Mouse (Mus musculus) thymus, postnatal 4 days (tissue): ENCODE results near the gene Vasn.
"Not testable (repeated sequence)": the region's sequence is repeated elsewhere in the genome, so short reads cannot be mapped to it uniquely, and the experiment has no call there.

Experiments
- DNase-seq: peaks from one replicate; pipeline ENCODE4 v3.0.0; 2021

Gene Vasn

DNA sequence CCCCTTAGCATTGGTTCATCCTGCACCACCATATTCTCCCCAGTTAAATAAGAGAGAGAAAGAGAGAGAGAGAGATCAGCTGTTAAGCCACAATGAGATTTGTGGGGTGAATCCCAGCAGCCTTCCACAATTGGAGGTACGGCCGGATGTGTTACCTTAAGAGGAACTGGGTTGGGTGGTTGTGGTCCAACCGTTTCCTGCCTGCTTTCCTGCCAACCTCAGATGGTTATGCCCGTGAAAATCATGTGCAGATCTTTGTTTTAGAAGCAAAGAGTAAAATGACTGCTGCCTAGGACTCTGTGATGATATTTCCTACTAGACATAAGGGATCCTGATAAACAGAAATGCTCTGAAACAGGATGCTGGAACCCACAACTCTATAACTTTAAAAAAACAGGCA lies 34.4 kb downstream of the Vasn start:
- peak; percentile 67 for DNase-seq

DNA sequence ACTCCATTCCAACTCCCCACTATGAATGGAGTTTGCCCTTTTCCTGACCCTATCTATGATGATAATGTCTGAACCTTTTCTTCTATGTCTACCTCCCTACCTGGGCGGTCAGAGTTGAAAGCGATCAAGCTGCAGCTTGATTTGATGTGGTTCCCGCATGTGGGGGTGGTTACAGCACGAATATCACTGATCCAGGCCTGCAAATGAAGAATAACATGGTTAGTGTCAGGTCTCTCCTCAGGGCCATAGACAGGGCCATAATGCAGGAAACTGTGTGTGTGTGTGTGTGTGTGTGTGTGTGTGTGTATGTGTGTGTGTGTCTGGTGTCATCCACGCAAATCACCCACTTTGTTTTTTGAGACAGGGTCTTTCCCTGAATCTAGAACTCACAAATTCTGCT lies 37.1 kb downstream of the Vasn start:
- DNase-seq = no peak

DNA sequence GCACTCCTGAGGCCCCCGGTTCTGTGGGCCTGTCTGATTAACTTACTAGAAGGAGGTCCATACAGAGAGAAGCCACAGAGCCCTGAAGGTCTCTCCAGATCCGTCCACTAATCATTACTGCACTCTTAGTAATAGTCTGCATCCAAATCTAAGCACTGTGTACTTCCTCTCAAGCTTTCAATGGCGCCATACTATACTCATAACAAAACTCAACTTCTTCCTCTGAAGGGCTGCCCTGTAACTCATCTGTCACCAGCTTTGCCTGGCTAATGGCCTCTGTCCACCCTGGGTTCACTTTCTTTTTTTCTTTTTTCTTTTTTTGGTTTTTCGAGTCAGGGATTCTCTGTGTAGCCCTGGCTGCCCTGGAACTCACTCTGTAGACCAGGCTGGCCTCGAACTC lies 38.3 kb downstream of the Vasn start:
- DNase-seq = no peak

DNA sequence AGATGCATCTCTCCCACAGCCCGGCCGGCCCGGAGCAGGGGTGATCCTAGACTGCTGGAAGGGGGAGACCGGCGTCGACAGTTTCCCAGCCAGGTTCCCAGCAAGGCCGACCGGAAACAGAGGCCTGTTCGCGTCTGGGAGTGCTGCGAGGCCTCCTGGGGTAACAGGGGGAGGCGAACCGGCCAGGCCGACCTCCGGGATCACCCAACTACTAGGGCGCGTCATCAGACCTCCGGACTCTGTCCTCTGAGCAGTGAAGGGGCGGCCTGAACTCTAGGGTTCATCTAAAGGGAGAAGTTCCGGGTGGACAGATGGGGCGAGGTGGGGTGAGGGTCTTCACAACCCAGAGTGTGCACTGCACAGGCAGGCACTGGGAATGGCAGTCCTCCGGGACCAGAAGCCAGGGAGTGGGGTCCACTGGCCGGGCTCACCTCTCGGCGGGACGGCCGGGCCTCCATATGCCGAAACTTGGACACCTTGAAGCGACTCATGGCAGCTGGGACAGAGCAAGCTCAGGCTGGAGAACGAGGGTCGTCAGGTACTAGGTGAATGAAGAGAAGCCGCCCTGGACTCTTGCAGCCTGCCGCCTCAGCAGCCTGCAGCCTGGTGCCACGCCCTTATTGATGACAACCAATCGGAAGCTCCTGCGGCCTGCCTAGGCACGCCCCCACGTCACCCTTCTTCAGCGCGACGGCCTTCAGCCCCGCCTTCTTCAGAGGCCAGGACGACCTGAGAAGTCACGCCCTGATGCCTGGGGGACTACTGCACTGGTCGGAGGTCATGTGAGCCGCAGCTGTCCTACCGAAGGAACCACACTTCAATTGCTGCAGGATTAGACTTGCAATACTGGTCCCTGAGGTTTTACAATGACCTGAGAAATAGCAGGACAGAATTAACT lies 39.6 kb downstream of the Vasn start, which contains the start of gene Coro7:
Gene Coro7, minus strand, starts transcription at position 657 of the 898 bp plus-strand sequence.
- DNase-seq = peak; percentile 93

DNA sequence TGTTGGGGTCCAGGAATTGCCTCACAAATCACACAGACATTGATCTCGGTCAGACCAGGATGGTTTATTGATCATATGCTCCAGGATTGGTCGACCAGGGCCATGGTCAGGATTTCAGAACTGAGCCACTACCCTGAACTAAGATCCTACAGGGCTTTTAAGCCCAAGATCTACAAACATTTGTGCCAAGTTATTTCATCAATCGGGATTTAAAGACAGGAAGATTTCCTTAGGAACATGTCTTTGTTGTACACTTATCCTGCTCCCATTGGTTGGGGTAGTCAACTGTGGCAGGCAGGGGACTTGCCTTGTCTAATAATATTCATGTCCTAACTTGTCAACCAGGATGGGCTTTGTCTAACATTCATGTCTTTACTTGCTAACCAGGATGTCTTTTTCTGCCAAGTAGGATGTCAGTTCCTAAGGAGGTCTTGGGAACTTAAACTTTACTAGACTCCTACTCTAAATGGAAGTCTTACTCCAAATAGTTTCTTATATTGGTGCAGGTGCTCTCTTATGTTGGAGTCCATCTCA lies 41.2 kb downstream of the Vasn start:
- not testable (repeated sequence) for DNase-seq

DNA sequence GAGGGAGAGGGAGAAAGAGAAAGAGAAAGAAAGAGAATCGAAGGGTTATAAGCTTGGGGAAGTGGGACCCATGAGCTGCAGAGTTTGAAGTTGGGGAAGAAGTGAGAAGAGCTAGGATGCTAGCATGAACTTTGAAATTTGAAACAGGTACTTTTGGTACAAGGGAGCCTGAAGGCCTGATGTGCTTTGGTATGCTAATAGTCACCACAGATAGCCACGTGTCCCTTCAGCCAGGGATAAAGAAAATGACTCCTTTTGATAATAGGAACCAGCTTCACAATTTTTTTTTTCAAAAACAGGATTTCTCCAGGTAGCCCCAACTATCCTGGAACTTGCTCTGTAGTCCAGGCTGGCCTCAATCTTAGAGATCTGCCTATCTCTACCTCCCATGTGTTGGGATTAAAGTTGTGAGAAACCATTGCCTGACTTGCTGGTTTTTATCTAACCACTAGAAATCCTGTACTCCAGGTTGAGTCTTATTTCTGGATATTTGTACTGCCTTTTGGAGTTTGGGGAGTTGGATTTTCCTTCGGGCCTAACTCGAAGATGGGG lies 43.0 kb downstream of the Vasn start:
- no peak for DNase-seq

DNA sequence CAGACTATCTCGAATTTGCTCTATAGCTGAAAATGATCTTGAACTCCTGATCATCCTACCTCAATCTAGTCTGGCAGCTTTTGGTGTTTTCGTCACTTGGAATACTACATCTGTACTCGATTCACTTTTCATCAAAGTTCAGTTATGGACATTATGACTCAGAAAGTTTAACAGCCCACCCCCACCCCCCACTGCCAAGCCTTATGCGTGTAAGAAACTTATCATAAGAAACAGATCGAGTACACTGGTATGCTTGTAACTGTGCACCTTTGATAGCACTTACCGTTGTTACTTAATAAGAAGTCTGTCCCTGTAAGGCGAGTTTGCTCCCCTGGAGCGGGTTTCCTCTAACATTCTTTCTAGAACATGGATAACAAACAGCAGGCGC lies 43.4 kb downstream of the Vasn start:
- no peak for DNase-seq

DNA sequence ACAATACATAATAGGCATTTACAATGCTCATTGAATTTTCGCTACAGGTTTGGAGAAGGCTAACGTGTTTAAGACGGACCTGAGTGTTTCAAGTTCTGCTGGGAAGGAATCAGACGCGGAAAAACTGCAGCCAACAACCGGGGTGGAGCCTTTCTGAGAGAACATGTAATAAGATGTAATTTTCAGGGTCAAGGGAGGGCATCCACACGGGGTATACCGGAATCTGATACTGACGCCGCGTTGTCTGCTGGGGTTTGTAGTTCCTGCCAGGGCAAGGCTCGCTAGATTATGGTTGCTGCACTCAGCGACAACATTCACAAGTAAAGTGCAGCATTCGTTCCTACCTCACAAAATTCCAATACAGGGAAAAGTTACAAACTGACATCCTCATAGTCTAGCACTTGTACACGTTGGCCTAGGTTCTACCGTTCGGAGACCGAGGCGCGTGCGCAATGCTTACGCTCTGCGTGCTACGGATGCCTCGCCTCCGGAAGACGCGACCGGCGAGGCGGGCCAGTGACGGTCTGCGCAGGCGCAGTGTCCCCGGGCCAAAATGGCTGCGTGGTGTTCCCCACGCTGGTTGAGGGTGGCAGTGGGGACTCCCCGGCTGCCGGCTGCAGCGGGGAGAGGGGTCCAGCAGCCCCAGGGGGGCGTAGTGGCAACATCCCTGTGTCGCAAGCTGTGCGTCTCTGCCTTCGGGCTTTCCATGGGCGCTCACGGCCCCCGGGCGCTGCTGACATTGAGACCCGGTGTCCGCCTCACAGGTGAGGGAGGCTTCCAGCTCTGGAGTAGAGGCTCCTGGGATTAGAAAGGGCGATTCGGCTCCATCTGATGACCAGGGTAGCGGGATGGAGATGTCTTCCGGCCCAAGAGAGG lies 44.1 kb downstream of the Vasn start:
- DNase-seq = peak; percentile 99

DNA sequence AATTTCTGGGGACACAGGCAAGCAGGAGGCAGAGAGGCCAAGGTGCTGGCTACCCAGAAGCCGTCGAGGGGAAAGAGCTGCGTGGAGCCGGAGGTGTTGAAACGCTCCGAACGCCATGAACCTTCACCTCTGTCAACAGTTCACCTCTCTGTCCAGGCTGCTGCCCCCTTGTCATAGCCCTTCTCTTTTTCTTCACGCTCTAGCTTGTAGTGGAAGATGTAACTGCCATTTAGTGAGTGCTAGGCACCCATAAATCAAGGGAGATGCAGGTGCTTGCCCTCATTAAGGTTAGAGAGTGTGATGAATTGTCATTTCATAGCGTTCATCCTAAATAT lies 44.7 kb downstream of the Vasn start:
- no peak for DNase-seq

DNA sequence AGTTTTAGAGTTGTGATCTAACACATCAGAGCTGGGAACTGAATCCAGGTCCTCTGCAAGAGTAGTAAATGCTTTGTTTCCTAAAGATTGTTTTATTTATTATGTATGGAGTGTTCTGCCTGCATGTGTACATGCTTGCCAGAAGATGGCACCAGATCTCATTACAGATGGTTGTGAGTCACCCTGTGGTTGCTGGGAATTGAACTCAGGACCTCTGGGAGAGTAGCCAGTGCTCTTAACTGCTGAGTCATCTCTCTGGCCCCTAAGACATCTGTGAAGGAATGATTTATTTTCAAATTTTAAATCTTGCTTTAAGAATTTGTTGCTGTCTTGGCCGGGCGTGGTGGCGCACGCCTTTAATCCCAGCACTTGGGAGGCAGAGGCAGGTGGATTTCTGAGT lies 49.6 kb downstream of the Vasn start:
- not testable (repeated sequence) for DNase-seq
